Mouse (Mus musculus) skeletal muscle tissue, adult 2 months (tissue): ENCODE measurements around the gene Pde11a.
"Not testable (repeated sequence)": the region's sequence is repeated elsewhere in the genome, so short reads cannot be mapped to it uniquely, and the experiment has no call there.

Source experiments
- DNase-seq: peaks from one replicate; pipeline ENCODE4 v3.0.0-alpha.2; 2012; ENCODE audit warnings: low read depth, low spot score

The Pde11a gene

GRCm38 (mm10) chr2:75990885-75991539 lies 347.6 kb downstream of the Pde11a start:
- peak; percentile 5 for DNase-seq

GRCm38 (mm10) chr2:75989694-75990093 lies 348.9 kb downstream of the Pde11a start:
- DNase-seq, result no peak

GRCm38 (mm10) chr2:75988779-75989363 lies 349.7 kb downstream of the Pde11a start:
- no peak for DNase-seq

DNA sequence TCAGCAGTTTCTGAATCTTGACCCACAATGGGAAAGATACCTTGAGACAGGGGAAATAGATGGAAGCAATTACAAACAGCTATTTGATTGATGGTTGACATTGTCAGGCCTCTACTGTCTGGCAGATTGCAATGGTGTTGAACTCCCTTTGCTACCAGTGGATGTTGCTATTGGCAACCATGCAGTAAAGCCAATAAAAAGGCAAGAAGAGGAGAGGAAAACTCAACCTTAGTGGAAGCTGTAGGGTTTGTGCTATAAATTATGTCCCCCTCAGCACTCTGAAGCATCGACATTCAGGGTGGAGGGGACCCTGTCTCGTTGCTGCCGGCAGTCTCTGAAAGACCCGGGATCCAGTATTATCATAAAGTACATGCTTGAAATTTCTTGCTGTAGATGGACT lies 350.2 kb downstream of the Pde11a start:
- DNase-seq, result no peak

DNA sequence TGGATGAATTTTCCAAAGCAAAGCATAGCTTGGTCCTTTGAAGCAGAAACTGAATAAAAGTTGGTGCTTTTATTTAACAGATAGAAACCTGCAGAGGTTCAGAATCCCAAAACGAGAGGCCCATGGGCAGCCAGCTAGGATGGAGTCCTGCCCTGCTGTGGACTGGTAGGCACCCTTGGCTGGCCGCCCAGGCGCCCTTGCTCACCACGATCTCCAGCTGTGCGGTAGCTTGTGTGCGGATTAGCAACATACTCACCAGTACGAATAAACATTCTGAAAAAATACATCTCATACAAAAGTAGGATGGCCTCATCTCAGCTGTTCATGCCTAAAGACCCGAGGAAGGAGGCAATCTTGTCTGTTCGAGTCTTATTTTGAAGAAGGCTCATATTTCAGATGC lies 350.8 kb downstream of the Pde11a start:
- no peak for DNase-seq

DNA sequence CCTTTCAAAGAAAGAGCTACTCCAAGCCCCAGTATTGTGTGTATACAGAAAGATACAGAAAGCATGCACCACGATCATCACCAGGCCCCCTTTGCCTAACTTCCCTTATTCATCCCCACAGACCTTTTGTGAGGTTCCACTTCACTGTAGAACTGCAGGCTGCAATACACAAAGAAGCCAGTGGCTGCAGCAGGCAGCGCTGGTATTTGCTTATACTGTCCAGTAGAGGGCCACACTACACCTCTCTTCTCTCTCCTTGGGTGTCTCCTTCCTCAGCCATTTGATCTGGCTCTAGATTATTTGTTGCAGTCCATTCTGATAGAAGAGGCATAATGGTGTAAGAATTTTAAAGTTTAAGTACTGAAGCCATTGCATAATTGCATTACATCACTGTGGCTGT lies 353.4 kb downstream of the Pde11a start:
- peak; percentile 36 for DNase-seq

- DNase-seq, result no peak
Measured at GRCm38 (mm10) chr2:75983847-75984246, 354.7 kb downstream of the Pde11a start.

- no peak for DNase-seq
Measured at GRCm38 (mm10) chr2:75983091-75983490, 355.5 kb downstream of the Pde11a start.

GRCm38 (mm10) chr2:75982626-75983025 lies 355.9 kb downstream of the Pde11a start:
- DNase-seq, result no peak

DNA sequence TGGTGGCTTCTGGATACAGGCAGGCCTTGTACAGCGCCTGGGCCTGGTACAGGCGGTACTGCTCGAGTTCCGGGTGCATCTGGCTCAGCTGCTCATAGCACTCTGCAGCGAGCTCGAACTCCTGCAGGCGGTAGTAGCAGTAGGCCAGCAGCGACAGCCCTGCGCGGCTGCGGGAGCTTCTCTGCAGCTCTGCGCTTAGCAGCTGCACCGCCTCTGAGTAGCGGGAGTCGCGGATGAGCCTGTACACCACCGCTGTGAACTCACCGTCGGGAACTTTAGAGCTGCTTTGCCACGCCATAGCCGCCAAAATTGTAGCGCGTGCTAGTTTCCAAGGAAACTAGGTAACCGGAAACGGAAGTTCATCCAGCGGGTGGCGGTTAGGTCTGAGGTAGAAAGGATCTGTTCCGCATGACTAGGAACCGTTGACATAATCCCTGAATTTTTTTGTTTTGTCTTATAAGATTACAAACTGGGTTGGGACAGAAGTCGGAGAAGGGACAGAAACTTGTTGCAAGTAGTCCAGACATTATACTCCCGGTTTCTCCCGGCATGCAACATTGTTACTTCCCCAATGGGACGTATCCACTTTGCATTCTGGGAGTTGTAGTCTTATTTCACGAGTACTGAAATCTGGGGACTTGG lies 357.0 kb downstream of the Pde11a start, which contains the start of gene Ttc30a1:
TSS of gene Ttc30a1 (minus strand) at position 528 of the 642 bp plus-strand sequence.
- peak; percentile 55 for DNase-seq

GRCm38 (mm10) chr2:75980933-75981439 lies 357.6 kb downstream of the Pde11a start:
- not testable (repeated sequence) for DNase-seq

DNA sequence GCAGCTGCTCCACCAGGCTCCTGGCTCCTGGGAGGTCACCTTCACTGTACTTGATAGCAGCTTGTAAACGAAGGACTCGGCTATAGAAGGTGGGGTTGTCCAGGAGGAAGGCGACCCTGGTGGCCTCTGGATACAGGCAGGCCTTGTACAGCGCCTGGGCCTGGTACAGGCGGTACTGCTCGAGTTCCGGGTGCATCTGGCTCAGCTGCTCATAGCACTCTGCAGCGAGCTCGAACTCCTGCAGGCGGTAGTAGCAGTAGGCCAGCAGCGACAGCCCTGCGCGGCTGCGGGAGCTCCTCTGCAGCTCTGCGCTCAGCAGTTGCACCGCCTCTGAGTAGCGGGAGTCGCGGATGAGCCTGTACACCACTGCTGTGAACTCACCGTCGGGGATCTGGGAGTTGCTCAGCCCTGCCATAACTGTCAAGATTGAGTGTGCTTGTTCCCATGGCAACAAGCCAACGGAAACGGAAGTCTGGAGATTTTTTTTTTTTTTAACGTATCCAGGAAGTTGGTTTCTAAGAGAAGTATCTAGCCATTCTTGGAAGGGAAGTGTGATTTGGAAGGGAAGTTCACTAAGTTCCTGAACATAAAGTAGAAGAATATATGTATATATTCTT lies 360.7 kb downstream of the Pde11a start, which contains the start of gene Ttc30a2:
TSS of gene Ttc30a2 (minus strand) at position 419 of the 617 bp plus-strand sequence.
- peak; percentile 34 for DNase-seq

GRCm38 (mm10) chr2:75976070-75976469 lies 362.5 kb downstream of the Pde11a start:
- DNase-seq, result not testable (repeated sequence)

DNA sequence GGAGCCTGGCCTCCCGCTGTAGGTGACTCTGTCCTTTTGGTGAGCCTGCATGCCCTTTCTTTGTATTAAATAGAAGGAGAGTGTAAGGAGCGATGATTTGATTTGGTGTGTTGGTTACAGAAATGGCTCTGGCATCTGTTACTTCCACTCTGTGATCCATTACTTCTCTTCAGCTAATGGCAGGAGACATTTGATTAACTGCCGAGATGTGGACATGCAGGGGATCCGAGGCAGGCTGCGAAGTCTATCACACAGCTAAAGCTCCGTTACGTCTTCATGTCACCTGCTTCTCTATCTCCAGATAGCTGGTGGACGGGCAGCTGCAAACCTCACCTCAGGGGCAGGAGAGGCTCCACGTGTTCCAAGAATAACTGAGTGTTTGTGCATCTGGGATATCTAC lies 364.4 kb downstream of the Pde11a start:
- DNase-seq, result no peak

GRCm38 (mm10) chr2:75964972-75965371 lies 373.6 kb downstream of the Pde11a start:
- peak; percentile 42 for DNase-seq

GRCm38 (mm10) chr2:75964512-75964911 lies 374.1 kb downstream of the Pde11a start:
- DNase-seq, result peak; percentile 29

DNA sequence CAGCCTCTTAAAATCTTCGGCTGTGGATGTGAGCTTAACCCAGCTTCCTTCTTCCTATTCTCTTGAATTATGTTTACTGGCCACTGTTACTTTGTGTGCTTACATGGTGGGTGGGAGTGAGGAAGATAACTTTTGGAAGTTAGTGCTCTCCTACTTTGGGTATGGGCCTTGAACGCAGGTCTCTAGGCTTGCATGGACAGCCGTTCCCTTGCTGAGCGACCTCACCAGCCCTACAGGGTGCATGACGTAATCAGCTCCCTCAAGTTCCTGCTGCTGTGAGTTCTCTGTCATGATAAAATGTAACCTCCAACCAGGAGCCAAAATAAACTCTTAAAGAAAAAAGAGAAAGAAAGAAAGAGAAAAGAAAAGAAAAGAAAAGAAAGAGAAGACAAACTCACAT lies 374.5 kb downstream of the Pde11a start:
- no peak for DNase-seq

GRCm38 (mm10) chr2:75963211-75963840 lies 375.2 kb downstream of the Pde11a start:
- DNase-seq, result no peak

GRCm38 (mm10) chr2:75960366-75961330 lies 377.9 kb downstream of the Pde11a start:
- no peak for DNase-seq

DNA sequence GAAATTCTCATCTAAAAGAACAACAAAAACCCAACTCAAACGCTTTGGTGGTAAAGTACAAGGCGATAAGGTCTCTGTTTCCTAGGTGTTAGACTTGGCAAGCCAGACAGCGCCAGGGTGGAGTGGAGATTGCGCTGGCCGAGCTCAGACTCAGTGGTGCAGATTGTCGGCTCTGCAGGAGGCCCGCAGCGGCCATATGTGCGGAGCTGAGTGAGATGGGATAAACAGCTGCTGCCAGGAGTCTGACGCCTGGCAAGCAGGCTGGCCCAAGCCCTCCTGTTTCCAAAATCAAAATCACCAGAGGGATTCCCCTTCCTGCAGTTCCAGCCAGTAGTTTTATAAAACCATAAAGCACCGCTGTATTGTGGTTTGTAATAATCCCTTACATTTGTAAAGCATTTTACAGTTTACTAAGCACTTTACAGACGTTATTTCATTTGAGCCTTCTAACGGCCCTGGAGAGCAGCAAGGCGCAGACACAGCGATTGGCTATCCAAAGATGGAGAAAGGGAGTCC lies 378.7 kb downstream of the Pde11a start:
- DNase-seq, result no peak
